Mouse (Mus musculus) urinary bladder, postnatal 10 days (tissue): ENCODE results near the gene Bik.

Source experiments
- DNase-seq: peaks from one replicate; pipeline ENCODE4 v3.0.0; 2022; ENCODE audit warnings: low spot score

The Bik gene

DNA sequence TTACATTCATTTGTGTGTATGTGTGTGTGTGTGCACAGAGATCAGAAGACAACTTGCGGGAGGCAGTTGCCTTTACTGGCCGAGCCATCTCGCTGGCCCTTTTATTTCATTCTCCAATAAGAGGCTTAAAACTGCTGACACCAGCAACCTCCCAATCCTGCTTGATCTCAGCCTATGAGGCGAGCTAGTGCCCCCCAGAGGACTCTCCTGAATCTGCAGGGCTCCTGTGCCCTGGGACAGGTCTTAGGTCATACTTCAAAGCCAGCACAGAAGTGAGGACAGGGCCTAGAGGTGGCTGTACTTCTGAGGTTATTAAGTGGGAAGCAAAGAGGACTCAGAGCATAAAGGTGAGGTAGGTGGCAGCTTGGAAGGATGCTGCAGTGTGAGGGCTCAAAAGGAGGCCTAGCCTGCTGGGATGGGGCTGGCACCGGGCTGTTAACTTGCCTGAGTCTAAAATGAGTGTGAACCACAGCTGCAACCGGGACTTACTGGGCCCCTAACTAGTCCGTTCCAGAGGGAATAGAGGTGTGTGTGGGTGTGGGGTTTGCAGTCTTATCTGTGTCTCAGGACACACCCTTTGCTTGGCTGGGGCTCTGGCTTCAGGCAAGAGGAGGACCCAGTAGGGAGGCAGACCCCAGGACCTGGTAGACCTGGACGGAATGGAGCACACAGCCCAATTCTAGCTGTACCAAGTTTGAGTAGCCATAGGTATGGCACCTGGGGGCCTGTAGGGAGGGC lies 56.9 kb downstream of the Bik start:
- DNase-seq, result no peak

DNA sequence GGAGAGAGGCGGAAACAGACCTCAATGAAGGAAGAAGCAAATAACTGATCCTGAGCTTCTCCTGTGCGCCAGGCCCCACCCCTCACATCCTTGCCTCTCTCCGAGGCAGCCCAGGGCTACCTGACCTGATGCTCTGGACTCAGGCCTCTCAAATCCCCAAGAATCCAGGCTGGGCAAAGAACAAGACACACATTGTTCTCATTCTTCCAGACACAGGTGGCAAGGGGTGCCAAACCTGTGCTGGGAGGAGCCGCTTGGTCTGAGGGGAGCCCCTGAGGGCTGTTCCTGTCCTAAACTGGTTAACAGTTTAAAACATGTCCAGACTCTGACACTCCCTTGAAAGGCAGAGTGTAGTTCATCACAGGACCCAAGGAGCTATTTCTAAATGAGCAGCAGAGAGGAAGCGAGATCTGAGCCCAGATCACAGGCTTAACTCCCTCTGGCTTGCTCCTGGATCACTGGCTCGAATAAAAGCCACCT lies 58.1 kb downstream of the Bik start:
- no peak for DNase-seq

DNA sequence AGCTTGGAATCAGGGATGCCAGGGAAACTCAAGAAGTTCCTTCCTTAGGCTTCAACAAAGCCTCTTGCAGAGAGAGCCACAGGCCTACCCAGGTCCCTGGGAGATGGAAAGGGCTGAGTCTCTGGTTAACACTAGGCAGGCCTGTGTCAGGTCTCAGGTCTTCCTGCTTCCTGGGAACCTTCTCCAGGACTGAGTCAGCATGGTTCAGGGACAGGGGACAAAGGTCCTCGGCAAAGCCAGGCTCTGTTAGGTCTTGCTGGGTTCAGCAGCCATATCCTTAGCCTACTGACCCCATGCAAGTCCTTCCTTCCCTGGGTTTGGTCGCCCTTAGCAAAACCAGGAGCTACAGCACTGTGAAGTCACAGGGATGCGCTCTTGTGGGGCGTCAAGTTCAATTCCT lies 64.2 kb downstream of the Bik start:
- no peak for DNase-seq

DNA sequence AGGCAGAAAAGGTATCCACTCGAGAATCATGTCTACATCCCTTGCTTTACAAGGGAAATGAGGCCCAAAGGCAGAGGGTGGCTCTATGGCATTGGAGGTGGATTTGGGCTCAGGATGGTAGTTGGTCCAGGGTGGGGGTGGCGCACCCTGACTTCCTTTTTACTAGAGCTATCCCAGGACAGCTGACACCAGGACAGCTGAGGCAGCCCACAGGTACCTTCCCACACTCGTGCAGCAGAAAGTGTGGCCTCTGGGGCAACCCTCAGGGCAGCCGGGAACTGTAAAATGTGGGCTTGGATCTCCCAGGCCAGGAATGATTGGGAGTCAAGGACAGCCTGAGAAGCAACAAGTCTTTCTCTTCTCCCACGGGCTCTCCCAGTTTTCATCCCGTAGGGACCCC lies 65.1 kb downstream of the Bik start:
- DNase-seq, result no peak

DNA sequence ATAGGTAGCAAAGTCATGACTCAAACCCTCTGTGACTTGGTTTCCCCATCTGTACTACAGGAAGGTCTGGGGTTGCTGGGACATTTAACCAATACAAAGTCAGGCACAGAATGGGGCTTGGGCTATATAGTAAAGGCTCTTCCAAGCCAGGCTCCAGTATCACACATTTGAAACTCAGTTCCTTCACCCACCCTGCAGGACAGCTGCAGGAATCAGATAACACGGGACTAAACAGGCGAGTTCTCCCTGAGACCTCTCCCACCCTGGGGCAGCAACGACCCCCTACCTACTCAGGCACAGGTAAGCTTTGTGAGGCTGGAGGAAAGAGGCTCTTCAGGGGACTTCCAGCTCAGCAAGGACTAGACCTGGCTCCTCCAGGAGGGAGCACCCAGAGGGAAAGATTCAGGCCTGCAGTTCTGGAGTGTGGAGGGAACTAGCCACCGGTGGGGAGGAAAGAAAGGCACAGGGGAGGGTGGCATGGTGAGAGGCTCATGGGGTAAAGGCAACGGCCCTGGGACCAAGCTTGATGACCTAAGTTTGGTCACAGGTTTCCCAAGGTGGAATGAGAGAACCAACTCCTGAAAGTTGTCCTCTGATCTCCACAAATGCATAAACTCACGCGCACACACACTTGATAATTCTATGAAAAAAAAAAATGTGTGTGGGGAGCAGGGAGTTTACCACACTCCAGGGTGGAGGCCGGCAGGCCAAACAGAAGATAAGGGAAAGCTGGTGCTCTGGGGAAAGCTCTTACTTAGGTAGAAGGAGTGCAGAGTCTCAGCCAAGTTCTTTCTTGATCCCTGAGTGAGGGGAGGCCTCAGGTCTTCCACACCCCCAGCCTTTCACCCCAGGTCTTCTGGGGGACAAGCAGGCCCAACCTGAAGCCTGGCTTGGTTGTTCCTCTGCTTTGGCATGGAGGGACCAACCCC lies 65.9 kb downstream of the Bik start:
- no peak for DNase-seq

DNA sequence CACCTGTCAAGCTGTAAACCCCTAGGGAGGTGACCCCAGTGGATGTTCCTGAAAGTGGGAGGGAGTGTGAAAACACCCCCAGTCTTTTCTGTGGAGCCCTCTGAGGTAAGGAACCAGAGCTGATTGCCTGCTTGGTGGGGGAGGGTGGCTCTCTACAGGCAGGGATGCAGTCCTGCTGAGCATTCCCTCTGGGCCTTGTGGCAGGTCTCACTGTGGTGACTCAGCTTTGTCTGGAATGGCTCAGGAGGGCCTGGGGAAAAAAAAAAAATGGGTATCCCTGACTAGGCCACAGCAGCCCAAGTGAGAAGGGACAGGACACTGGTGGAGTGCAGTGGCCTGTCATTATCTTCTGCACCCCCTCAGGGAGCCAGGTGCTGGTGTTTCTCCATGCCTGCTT lies 66.5 kb downstream of the Bik start:
- DNase-seq, result no peak

DNA sequence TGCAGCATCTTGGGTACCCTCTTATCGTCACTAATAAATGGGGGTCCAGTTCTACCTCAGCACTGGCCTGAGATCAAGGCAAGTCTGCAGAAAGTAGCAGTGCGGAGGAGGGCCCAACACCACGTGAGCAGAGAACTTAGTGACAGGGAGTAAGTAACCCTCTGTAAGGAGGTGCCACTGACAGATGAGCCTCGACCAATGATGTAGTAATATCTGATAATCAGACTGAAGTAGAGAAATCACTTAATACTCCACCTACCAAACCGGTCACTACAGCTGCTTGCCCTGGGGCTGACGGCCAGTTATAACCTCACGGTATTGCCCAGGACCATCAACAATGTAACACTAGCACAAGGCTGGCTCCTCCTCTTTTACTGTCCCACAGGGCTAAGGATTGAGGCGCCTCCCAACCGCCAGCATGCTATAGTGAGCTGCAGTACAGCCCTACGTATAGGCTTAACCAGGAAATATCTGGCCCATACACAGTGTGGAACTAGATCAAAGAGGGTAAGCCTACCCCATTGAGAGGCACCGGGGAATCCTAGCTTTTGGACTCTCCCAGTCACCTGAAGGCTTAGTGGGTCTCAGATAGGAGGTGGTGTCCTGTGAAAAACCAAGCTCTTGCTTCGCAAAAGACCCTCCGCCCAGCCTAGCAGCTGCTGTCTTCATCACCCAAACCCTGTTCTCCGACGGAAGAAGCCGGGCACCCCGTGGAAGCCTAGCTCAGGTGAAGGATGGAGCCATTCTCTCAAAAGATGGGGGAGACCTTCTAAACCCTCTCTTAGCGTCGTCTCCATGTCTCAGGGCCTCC lies 67.2 kb downstream of the Bik start:
- DNase-seq, result no peak
